Mouse (Mus musculus): ENCODE data around the gene Hoxa13.

The Hoxa13 gene

GRCm38 (mm10) chr6:52212556-52213118 lies 48.0 kb downstream of the Hoxa13 start:
- no peak for DNase-seq (ENCODE audit: low spot score in 2 of 2)

- no peak for DNase-seq (ENCODE audit: low spot score in 2 of 2)
Observed at GRCm38 (mm10) chr6:52211961-52212360, 48.7 kb downstream of the Hoxa13 start.

- peak; percentile 45 to 55 for DNase-seq (ENCODE audit: low spot score in 2 of 2)
Observed at GRCm38 (mm10) chr6:52211170-52211935, 49.3 kb downstream of the Hoxa13 start.

GRCm38 (mm10) chr6:52209685-52210046 lies 51.0 kb downstream of the Hoxa13 start:
- no peak for DNase-seq (ENCODE audit: low spot score in 2 of 2)

- DNase-seq (ENCODE audit: low spot score in 2 of 2), result no peak
Observed at GRCm38 (mm10) chr6:52208868-52209684, 51.6 kb downstream of the Hoxa13 start.

GRCm38 (mm10) chr6:52208072-52208867 lies 52.4 kb downstream of the Hoxa13 start, which contains the start of gene Hoxa6:
TSS of gene Hoxa6 (minus strand) at chr6:52208722.
- DNase-seq (ENCODE audit: low spot score in 2 of 2), result no peak
